Mouse (Mus musculus): ENCODE measurements at regions not wholly inside any gene's neighbourhood (a gene's known extent, or its start where the extent isn't known, plus 50 kb on each side); places are given as distances from the start of the nearest gene placed in this dataset.

DNA sequence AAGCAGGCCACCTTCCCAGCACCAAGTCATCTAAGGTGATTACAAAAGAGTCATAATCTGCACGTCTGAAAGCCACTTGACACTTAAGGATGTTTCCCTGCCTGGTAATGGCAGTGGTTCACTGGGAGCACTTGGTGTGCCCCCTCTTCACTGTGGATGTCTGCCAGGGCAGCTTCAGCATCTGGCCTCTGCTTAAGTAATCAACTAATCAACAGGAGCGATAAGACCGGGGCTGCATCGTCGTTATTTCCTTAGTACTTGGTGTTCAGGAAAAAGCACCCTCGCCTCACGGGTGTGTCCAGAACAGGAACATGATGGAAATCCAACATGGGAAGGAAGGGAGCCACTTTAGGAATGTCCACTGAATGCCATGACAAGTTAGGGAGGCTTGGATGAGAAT is 97.1 kb upstream of the Plcb4 start:
- Histone ChIP-seq H3K4me2 (no peak overlapping the region), H3K9me3 (replicated peaks) (no peaks in the 10 kb centered on the region), H3K27me3 (no peaks in the 10 kb centered on the region), H3K36me3 (ENCODE audit: poor library complexity, severe bottlenecking) (no peaks in the 10 kb centered on the region), H3K27ac (no peak overlapping the region), H3K4me3 (no peak overlapping the region), H3K9ac (no peak overlapping the region), H3K4me1 (no peaks in the 10 kb centered on the region)
- no peak for ATAC-seq
- 67% methylated on average over 7 of the region's 7 CpGs for WGBS

DNA sequence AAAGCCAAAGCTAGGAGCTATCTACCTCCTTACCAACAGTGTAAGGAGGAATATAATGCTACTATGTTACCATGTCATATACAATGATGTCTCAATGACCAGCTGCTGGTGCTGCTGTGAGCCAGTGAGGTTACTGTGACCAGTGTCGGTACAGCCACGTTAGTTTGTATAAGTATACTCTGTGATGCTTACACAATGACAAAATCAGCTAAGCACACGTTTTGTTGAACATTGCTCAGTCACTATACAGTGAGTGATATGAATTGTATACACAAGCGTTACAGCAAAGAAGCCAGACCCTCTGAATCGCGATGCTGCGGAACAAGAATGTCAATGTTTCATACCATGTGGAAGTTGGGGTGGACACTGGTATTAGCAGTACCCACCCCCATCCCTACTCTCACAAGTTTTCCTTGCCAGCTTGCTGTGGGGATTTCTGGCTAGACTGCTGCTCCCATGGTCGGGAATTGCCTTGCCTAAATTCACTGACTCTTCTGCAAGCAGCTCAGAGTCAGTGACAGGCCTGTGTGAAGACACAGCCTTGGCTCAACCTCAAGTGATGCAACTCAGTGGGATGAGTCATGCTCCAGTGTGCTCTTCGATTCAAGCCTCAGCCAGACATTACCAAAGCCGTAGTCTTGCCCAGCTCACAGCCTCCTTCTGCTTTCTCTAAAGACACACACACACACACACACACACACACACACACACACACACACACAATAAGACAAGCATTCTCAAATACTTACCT is 96.5 kb upstream of the Plcb4 start:
- Histone ChIP-seq H3K4me3 (no peak overlapping the region), H3K9ac (no peak overlapping the region), H3K4me2 (no peak overlapping the region), H3K9me3 (replicated peaks) (no peaks in the 10 kb centered on the region), H3K27ac (no peak overlapping the region), H3K4me1 (no peaks in the 10 kb centered on the region), H3K36me3 (ENCODE audit: poor library complexity, severe bottlenecking) (no peaks in the 10 kb centered on the region), H3K27me3 (no peaks in the 10 kb centered on the region)
- WGBS, result 84% methylated on average over 10 of the region's 10 CpGs
- no peak for ATAC-seq

DNA sequence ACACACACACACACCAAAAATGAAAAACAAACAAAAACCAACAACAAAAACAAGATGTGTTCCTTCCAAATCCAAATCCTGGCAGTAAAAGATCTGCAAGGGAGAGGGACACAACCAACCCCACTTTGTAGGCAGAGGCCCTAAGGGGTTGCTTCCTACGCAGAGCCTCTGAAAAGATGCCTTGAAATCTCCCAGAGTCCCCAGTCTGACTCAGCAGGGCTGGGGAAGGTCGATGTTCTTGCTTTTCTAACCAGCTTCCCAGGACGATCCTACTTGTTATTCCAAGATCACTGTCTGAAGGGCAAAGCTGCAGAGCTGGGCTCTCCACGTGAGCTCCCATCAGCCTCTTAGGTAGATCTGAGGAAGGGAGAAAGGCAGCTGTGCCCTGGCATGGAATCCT is 94.6 kb upstream of the Plcb4 start:
- H3K4me2 ChIP-seq, result no peak overlapping the region
- H3K27ac ChIP-seq, result no peak overlapping the region
- H3K9me3 ChIP-seq (replicated peaks), result no peaks in the 10 kb centered on the region
- no peaks in the 10 kb centered on the region for H3K27me3 ChIP-seq
- H3K9ac ChIP-seq, result no peak overlapping the region
- WGBS, result 85% methylated on average over 4 of the region's 4 CpGs
- H3K4me3 ChIP-seq, result no peak overlapping the region
- H3K4me1 ChIP-seq, result no peaks in the 10 kb centered on the region
- H3K36me3 ChIP-seq (ENCODE audit: poor library complexity, severe bottlenecking), result no peaks in the 10 kb centered on the region
- ATAC-seq, result no peak

- no peak overlapping the region for H3K9ac ChIP-seq
- no peak overlapping the region for H3K4me2 ChIP-seq
- H3K4me1 ChIP-seq, result no peaks in the 10 kb centered on the region
- no peak overlapping the region for H3K4me3 ChIP-seq
- no peak for ATAC-seq
- H3K36me3 ChIP-seq (ENCODE audit: poor library complexity, severe bottlenecking), result no peaks in the 10 kb centered on the region
- H3K27me3 ChIP-seq, result no peaks in the 10 kb centered on the region
- H3K9me3 ChIP-seq (replicated peaks), result no peaks in the 10 kb centered on the region
- H3K27ac ChIP-seq, result no peak overlapping the region
- WGBS, result 93% methylated on average over 2 of the region's 2 CpGs
Measured at GRCm38 (mm10) chr2:135568350-135568749, 90.5 kb upstream of the Plcb4 start.

- no peak for ATAC-seq
- H3K9ac ChIP-seq, result no peak overlapping the region
- no peak overlapping the region for H3K4me3 ChIP-seq
- 75% methylated on average over 5 of the region's 5 CpGs for WGBS
- H3K4me2 ChIP-seq, result no peak overlapping the region
- H3K27me3 ChIP-seq, result no peaks in the 10 kb centered on the region
- H3K27ac ChIP-seq, result no peak overlapping the region
- H3K4me1 ChIP-seq, result no peaks in the 10 kb centered on the region
- H3K36me3 ChIP-seq (ENCODE audit: poor library complexity, severe bottlenecking), result no peaks in the 10 kb centered on the region
- no peaks in the 10 kb centered on the region for H3K9me3 ChIP-seq (replicated peaks)
Measured at GRCm38 (mm10) chr2:135571599-135571998, 87.2 kb upstream of the Plcb4 start.

GRCm38 (mm10) chr2:135577228-135577627 is 81.6 kb upstream of the Plcb4 start:
- Histone ChIP-seq H3K9ac (no peak overlapping the region), H3K4me3 (no peak overlapping the region), H3K4me2 (no peak overlapping the region), H3K4me1 (no peaks in the 10 kb centered on the region), H3K9me3 (replicated peaks) (no peaks in the 10 kb centered on the region), H3K27ac (no peak overlapping the region), H3K27me3 (no peaks in the 10 kb centered on the region), H3K36me3 (ENCODE audit: poor library complexity, severe bottlenecking) (no peaks in the 10 kb centered on the region)
- WGBS, result 87% methylated on average over 5 of the region's 5 CpGs
- ATAC-seq, result no peak

DNA sequence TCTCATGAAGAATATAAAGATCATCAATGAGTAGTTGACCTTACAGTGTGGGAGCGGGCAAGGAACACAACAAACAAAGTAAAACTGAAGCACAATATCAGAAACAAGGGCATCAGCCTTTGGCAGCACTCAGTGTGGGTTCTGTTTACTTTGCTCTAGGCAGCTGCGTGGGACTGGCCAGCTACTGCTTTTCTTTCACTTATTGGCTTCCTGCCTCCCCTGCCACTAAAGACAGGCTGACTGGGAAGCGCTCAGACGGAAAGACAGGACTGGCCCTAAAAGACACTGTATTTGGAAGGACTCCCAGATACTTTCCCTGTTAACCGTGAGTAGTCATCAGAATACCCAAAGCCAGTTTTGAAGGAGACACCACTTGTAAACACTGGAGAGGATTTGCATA is 80.7 kb upstream of the Plcb4 start:
- no peaks in the 10 kb centered on the region for H3K36me3 ChIP-seq (ENCODE audit: poor library complexity, severe bottlenecking)
- H3K4me1 ChIP-seq, result no peaks in the 10 kb centered on the region
- WGBS, result 60% methylated on average over 5 of the region's 5 CpGs
- no peak overlapping the region for H3K4me3 ChIP-seq
- H3K9me3 ChIP-seq (replicated peaks), result no peaks in the 10 kb centered on the region
- H3K4me2 ChIP-seq, result no peak overlapping the region
- H3K9ac ChIP-seq, result no peak overlapping the region
- H3K27me3 ChIP-seq, result no peaks in the 10 kb centered on the region
- no peak for ATAC-seq
- H3K27ac ChIP-seq, result no peak overlapping the region

GRCm38 (mm10) chr2:135579514-135579913 is 79.3 kb upstream of the Plcb4 start:
- no peak overlapping the region for H3K4me3 ChIP-seq
- H3K27me3 ChIP-seq, result no peaks in the 10 kb centered on the region
- ATAC-seq, result no peak
- H3K4me1 ChIP-seq, result no peaks in the 10 kb centered on the region
- 97% methylated on average over 6 of the region's 6 CpGs for WGBS
- H3K4me2 ChIP-seq, result no peak overlapping the region
- H3K9ac ChIP-seq, result no peak overlapping the region
- no peaks in the 10 kb centered on the region for H3K36me3 ChIP-seq (ENCODE audit: poor library complexity, severe bottlenecking)
- no peak overlapping the region for H3K27ac ChIP-seq
- no peaks in the 10 kb centered on the region for H3K9me3 ChIP-seq (replicated peaks)

GRCm38 (mm10) chr2:135580051-135580450 is 78.8 kb upstream of the Plcb4 start:
- WGBS, result 79% methylated on average over 4 of the region's 4 CpGs
- no peak for ATAC-seq

GRCm38 (mm10) chr2:135582341-135582740 is 76.5 kb upstream of the Plcb4 start:
- no peaks in the 10 kb centered on the region for H3K36me3 ChIP-seq (ENCODE audit: poor library complexity, severe bottlenecking)
- H3K4me3 ChIP-seq, result no peak overlapping the region
- H3K27ac ChIP-seq, result no peak overlapping the region
- no peaks in the 10 kb centered on the region for H3K4me1 ChIP-seq
- no peaks in the 10 kb centered on the region for H3K27me3 ChIP-seq
- H3K9ac ChIP-seq, result no peak overlapping the region
- 0 out of 2 replicates have a peak, but pooled peaks have one; percentile 30 for ATAC-seq
- H3K4me2 ChIP-seq, result no peak overlapping the region
- 8% methylated on average over 8 of the region's 8 CpGs for WGBS
- no peaks in the 10 kb centered on the region for H3K9me3 ChIP-seq (replicated peaks)

More at GRCm38 (mm10) chr2:135580051-135580450, 78.8 kb upstream of the Plcb4 start:
- no peaks in the 10 kb centered on the region for H3K4me1 ChIP-seq
- H3K4me2 ChIP-seq, result no peak overlapping the region
- no peaks in the 10 kb centered on the region for H3K9me3 ChIP-seq (replicated peaks)
- no peak overlapping the region for H3K4me3 ChIP-seq
- no peak overlapping the region for H3K27ac ChIP-seq
- H3K36me3 ChIP-seq (ENCODE audit: poor library complexity, severe bottlenecking), result no peaks in the 10 kb centered on the region
- H3K27me3 ChIP-seq, result no peaks in the 10 kb centered on the region
- H3K9ac ChIP-seq, result no peak overlapping the region

DNA sequence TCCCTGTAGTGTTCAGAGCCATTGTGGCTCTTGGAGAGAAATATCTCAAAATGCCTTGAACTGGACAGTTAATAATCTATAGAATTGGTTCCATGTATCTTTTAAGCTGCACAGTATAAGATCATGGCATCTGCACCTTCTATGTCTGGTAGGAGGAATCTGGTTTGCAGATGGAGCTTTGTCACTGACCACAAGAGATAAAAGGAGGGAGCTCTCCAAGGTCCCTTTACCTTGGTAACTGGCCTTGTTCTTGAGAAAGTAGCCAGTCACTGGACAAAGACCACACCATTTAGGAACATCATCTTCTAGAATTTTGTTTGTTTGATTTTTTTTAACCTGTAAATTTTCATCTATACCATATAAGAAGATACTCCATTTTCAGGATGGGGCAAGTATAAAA is 52.5 kb upstream of the Plcb4 start:
- H3K9me3 ChIP-seq (replicated peaks), result no peaks in the 10 kb centered on the region
- no peaks in the 10 kb centered on the region for H3K27me3 ChIP-seq
- no peak for ATAC-seq
- no peak overlapping the region for H3K4me3 ChIP-seq
- no peak overlapping the region for H3K4me2 ChIP-seq
- H3K36me3 ChIP-seq (ENCODE audit: poor library complexity, severe bottlenecking), result no peaks in the 10 kb centered on the region
- H3K4me1 ChIP-seq, result no peaks in the 10 kb centered on the region
- H3K27ac ChIP-seq, result no peak overlapping the region
- H3K9ac ChIP-seq, result no peak overlapping the region

All from forebrain, embryonic 13.5 days (tissue).